Mouse (Mus musculus) intestine, embryonic 16.5 days (tissue): Measurements from ENCODE around the gene Cant1. TPM values are rescaled to one million over a fixed set of nuclear protein-coding genes. Genes with fewer than 3 reads are reported as not detected.

ENCODE experiments used
- ATAC-seq: fragments of 200-750 bp; cut with Nextera tagmentation; 2 replicates; pipeline ENCODE4 v1.8.0; 2017; ENCODE audit warnings: moderate TSS enrichment, moderate library complexity
- H3K27ac ChIP-seq: fragments of 300-500 bp; sonication (generic); 2 replicates; pipeline ENCODE4 v1.5.1; 2014; ENCODE audit warnings: mild to moderate bottlenecking, low read length
- H3K27me3 ChIP-seq: fragments of 300-500 bp; sonication (generic); replicated peaks from 2 replicates; pipeline ENCODE4 v1.6.1; 2014; ENCODE audit warnings: low read length, control low read depth, mixed read lengths; ENCODE audit not compliant: control insufficient read depth, insufficient read depth
- H3K36me3 ChIP-seq: fragments of 300-500 bp; sonication (generic); 2 replicates; pipeline ENCODE4 v1.6.1; 2014; ENCODE audit warnings: low read length, control low read depth; ENCODE audit not compliant: control insufficient read depth, insufficient read depth
- H3K4me1 ChIP-seq: fragments of 300-500 bp; sonication (generic); 2 replicates; pipeline ENCODE4 v1.6.1; 2014; ENCODE audit warnings: low read length, control low read depth, mixed read lengths; ENCODE audit not compliant: control insufficient read depth, insufficient read depth
- H3K4me2 ChIP-seq: fragments of 300-500 bp; sonication (generic); 2 replicates; pipeline ENCODE4 v1.6.1; 2014; ENCODE audit warnings: low read depth, low read length, control low read depth
- H3K4me3 ChIP-seq: fragments of 300-500 bp; sonication (generic); 2 replicates; pipeline ENCODE4 v1.5.1; 2014; ENCODE audit warnings: mild to moderate bottlenecking, low read length
- H3K9ac ChIP-seq: fragments of 300-500 bp; sonication (generic); 2 replicates; pipeline ENCODE4 v1.6.1; 2014; ENCODE audit warnings: low read depth, low read length
- H3K9me3 ChIP-seq: fragments of 300-500 bp; sonication (generic); 2 replicates; pipeline ENCODE4 v1.6.1; 2016; ENCODE audit warnings: low read length, control low read depth; ENCODE audit not compliant: control insufficient read depth
- WGBS: fragments of 180-500 bp; shearing (Covaris S2); extraction: QIAGEN DNeasy Blood & Tissue Kit; methylation state at CpG from one replicate; pipeline ENCODE4 v1.1.7; 2014; 5-methylcytosine and 5-hydroxymethylcytosine counted together
- polyA plus RNA-seq: library from polyadenylated mRNA; unstranded; fragments of >200 nt; fragmentation: Nextera tagmentation; extraction: Ambion mirVana; gene quantifications from 2 replicates; pipeline ENCODE4 v1.2.1, GENCODE M21; 2015

Cant1 gene
- polyA plus RNA-seq, 1 experiment from 2014 or later: 38.7 TPM

DNA sequence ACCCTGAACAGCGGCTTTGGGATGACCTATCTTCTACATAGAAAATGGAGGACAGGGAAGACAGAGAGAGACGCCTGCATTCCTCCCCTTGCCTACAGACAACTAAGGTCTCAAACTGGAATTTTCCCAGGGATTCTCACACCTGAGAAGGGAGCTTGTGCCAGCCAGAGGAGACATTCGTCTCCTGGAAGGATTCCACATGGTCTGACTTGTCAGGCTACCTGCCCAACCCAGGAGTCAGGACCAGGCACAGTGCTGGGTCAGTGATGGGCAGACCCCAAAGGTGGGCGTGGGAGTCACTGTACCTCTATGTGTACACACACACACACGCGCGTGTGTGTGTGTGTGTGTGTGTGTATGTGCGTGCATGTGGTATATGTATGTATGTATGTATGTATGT lies 13.6 kb downstream of the Cant1 start:
- Histone ChIP-seq H3K4me3 (no peak overlapping the region), H3K36me3 (peaks cover 4% of the 10 kb centered on the region; the same call in 1 of the 2 replicates), H3K27ac (no peak overlapping the region), H3K27me3 (no peaks in the 10 kb centered on the region), H3K9ac (no peak overlapping the region), H3K4me2 (no peak overlapping the region), H3K9me3 (no peaks in the 10 kb centered on the region), H3K4me1 (peaks cover 47% of the 10 kb centered on the region)
- WGBS: 94% methylated on average over 8 of the region's 8 CpGs
- no peak for ATAC-seq

GRCm38 (mm10) chr11:118403951-118404899 lies 14.7 kb downstream of the Cant1 start:
- WGBS: 89% methylated on average over 6 of the region's 6 CpGs
- peaks cover 57% of the 10 kb centered on the region for H3K4me1 ChIP-seq
- no peak for ATAC-seq

DNA sequence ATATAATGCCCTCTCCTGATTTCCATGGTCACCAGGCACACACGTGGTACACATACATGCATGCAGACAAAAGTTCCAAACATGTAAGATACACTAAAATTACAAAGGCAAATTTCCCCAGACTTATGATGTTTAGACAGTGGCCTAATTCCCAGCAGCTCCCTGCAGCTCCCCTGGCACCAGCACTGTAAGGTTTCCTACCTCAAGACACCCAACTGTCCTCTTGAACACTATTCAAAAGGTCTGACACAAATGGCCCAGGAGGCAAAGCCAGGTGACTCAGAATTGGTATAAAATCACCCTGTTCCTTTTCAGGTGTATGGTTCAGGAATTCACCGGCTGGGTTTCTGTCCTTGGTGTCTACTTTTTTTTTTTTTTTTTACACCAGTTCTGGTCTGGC lies 15.7 kb downstream of the Cant1 start:
- Histone ChIP-seq H3K9ac (no peak overlapping the region), H3K27ac (no peak overlapping the region), H3K9me3 (no peaks in the 10 kb centered on the region), H3K27me3 (no peaks in the 10 kb centered on the region), H3K4me3 (no peak overlapping the region), H3K4me2 (no peak overlapping the region), H3K4me1 (peaks cover 47% of the 10 kb centered on the region), H3K36me3 (peaks cover 4% of the 10 kb centered on the region; the same call in 1 of the 2 replicates)
- 76% methylated on average over 2 of the region's 2 CpGs for WGBS
- ATAC-seq: no peak

More at GRCm38 (mm10) chr11:118403951-118404899, 14.7 kb downstream of the Cant1 start:
- no peak overlapping the region for H3K4me2 ChIP-seq
- H3K9ac ChIP-seq: peak overlapping the region; percentile 13; the same call in 1 of the 2 replicates
- no peak overlapping the region for H3K27ac ChIP-seq
- H3K9me3 ChIP-seq: no peaks in the 10 kb centered on the region
- peaks cover 4% of the 10 kb centered on the region; the same call in 1 of the 2 replicates for H3K36me3 ChIP-seq
- H3K27me3 ChIP-seq: no peaks in the 10 kb centered on the region
- H3K4me3 ChIP-seq: no peak overlapping the region

- Histone ChIP-seq H3K4me3 (peak within 1 kb of the TSS; percentile 50), H3K27me3 (no peaks in the 10 kb centered on the region), H3K9ac (peak within 1 kb of the TSS; percentile 72), H3K36me3 (peaks cover 6% of the 10 kb centered on the region; the same call in 1 of the 2 replicates), H3K4me1 (peaks cover 38% of the 10 kb centered on the region), H3K27ac (peak within 1 kb of the TSS; percentile 95), H3K4me2 (peak within 1 kb of the TSS; percentile 69), H3K9me3 (no peaks in the 10 kb centered on the region)
- ATAC-seq: peak; percentile 90
- WGBS: 19% methylated on average over 7 of the region's 7 CpGs
Measured at GRCm38 (mm10) chr11:118401760-118402280, 17.1 kb downstream of the Cant1 start, which contains the start of gene Lgals3bp. TSS of gene Lgals3bp (minus strand) at chr11:118402092.

- Histone ChIP-seq H3K27me3 (no peaks in the 10 kb centered on the region), H3K4me1 (peaks cover 32% of the 10 kb centered on the region), H3K9me3 (no peaks in the 10 kb centered on the region), H3K9ac (peak overlapping the region; percentile 72), H3K4me3 (peak overlapping the region; percentile 50), H3K4me2 (peak overlapping the region; percentile 69), H3K27ac (peak overlapping the region; percentile 95), H3K36me3 (peaks cover 13% of the 10 kb centered on the region)
- WGBS: 63% methylated on average over 4 of the region's 4 CpGs
- ATAC-seq: peak; percentile 4; the same call in 1 of the 2 replicates
Measured at GRCm38 (mm10) chr11:118401195-118401594, 17.7 kb downstream of the Cant1 start.

DNA sequence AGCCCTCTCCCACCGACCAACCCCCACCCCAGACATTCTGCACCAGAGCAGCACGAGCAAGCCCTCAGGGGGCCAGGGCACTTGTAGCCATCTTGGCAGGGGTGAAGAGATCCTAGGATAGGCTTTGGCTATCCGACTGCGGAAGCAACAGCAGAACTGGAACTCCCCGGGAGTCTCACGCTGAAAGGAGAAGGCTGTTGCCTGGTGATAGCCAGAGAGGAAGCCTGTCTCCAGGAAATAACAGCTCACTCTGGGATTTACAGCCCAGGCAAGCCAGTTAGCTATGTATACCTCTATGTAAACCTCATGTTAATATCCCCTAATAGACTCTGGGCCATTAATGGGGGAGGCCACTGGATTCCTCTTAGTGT lies 18.3 kb downstream of the Cant1 start:
- 12% methylated on average over 6 of the region's 6 CpGs for WGBS
- Histone ChIP-seq H3K4me3 (peak overlapping the region; percentile 50), H3K27ac (peak overlapping the region; percentile 95), H3K4me1 (peaks cover 32% of the 10 kb centered on the region), H3K9ac (peak overlapping the region; percentile 72), H3K27me3 (no peaks in the 10 kb centered on the region), H3K4me2 (peak overlapping the region; percentile 69), H3K9me3 (no peaks in the 10 kb centered on the region), H3K36me3 (peaks cover 19% of the 10 kb centered on the region)
- ATAC-seq: peak; percentile 41

- H3K27ac ChIP-seq: peak overlapping the region; percentile 95
- peak overlapping the region; percentile 72 for H3K9ac ChIP-seq
- ATAC-seq: peak; percentile 66
- H3K27me3 ChIP-seq: no peaks in the 10 kb centered on the region
- H3K4me3 ChIP-seq: peak overlapping the region; percentile 50
- H3K9me3 ChIP-seq: no peaks in the 10 kb centered on the region
- WGBS: 48% methylated on average over 5 of the region's 5 CpGs
- H3K4me1 ChIP-seq: peaks cover 32% of the 10 kb centered on the region
- H3K4me2 ChIP-seq: peak overlapping the region; percentile 69
- H3K36me3 ChIP-seq: peaks cover 21% of the 10 kb centered on the region
Measured at GRCm38 (mm10) chr11:118399891-118400565, 18.9 kb downstream of the Cant1 start.

GRCm38 (mm10) chr11:118397806-118398530 lies 20.9 kb downstream of the Cant1 start:
- H3K4me3 ChIP-seq: no peak overlapping the region
- no peaks in the 10 kb centered on the region for H3K9me3 ChIP-seq
- peaks cover 28% of the 10 kb centered on the region for H3K36me3 ChIP-seq
- H3K27me3 ChIP-seq: no peaks in the 10 kb centered on the region
- peaks cover 32% of the 10 kb centered on the region for H3K4me1 ChIP-seq
- no peak for ATAC-seq
- WGBS: 92% methylated on average over 26 of the region's 26 CpGs
- no peak overlapping the region for H3K9ac ChIP-seq
- H3K4me2 ChIP-seq: no peak overlapping the region
- H3K27ac ChIP-seq: no peak overlapping the region
